Mouse (Mus musculus) intestine, postnatal 0 days (tissue): ENCODE data around the gene Cdan1. TPM values are rescaled to one million over a fixed set of nuclear protein-coding genes. Genes with fewer than 3 reads are reported as not detected.
A peak's percentile ranks its signal among the peaks of the same experiment; 100 is the strongest.

Experiments
- ATAC-seq: fragments of 200-750 bp; cut with Nextera tagmentation; 2 replicates; pipeline ENCODE4 v1.8.0; 2017; ENCODE audit warnings: mild to moderate bottlenecking, moderate TSS enrichment, moderate library complexity
- H3K27ac ChIP-seq: fragments of 300-500 bp; sonication (generic); 2 replicates; pipeline ENCODE4 v1.5.1; 2014; ENCODE audit warnings: mild to moderate bottlenecking, low read depth, low read length, moderate library complexity
- H3K27me3 ChIP-seq: fragments of 300-500 bp; sonication (generic); replicated peaks from 2 replicates; pipeline ENCODE4 v1.6.1; 2014; ENCODE audit warnings: low read length, mixed read lengths; ENCODE audit not compliant: control insufficient read depth, insufficient read depth
- H3K36me3 ChIP-seq: fragments of 300-500 bp; sonication (generic); 2 replicates; pipeline ENCODE4 v1.6.1; 2014; ENCODE audit warnings: mild to moderate bottlenecking, moderate library complexity; ENCODE audit not compliant: control insufficient read depth, insufficient read depth
- H3K4me1 ChIP-seq: fragments of 300-500 bp; sonication (generic); replicated peaks from 2 replicates; pipeline ENCODE4 v1.6.1; 2014; ENCODE audit warnings: antibody characterized with exemption, low read length, mixed read lengths; ENCODE audit not compliant: control insufficient read depth, insufficient read depth
- H3K4me2 ChIP-seq: fragments of 300-500 bp; sonication (generic); replicated peaks from 2 replicates; pipeline ENCODE4 v1.6.1; 2014; ENCODE audit warnings: low read depth, mild to moderate bottlenecking, moderate library complexity
- H3K4me3 ChIP-seq: fragments of 300-500 bp; sonication (generic); 2 replicates; pipeline ENCODE4 v1.5.1; 2014; ENCODE audit warnings: low read depth, low read length
- H3K9ac ChIP-seq: fragments of 300-500 bp; sonication (generic); 2 replicates; pipeline ENCODE4 v1.6.1; 2014; ENCODE audit warnings: mild to moderate bottlenecking, low read depth, low read length
- H3K9me3 ChIP-seq: fragments of 300-500 bp; sonication (generic); 2 replicates; pipeline ENCODE4 v1.6.1; 2016; ENCODE audit warnings: mixed run types; ENCODE audit not compliant: control insufficient read depth
- CTCF ChIP-seq: sonication (generic); IDR thresholded peaks from 2 replicates; pipeline ENCODE4 v1.5.1; 2016; ENCODE audit warnings: low read depth, mild to moderate bottlenecking, control low read depth, antibody characterized with exemption, moderate library complexity
- WGBS: fragments of 180-500 bp; shearing (Covaris S2); extraction: QIAGEN DNeasy Blood & Tissue Kit; methylation state at CpG from one replicate; pipeline ENCODE4 v1.1.7; 2014; 5-methylcytosine and 5-hydroxymethylcytosine counted together
- polyA plus RNA-seq: library from polyadenylated mRNA; unstranded; fragments of >200 nt; fragmentation: Nextera tagmentation; extraction: Ambion mirVana; gene quantifications from 2 replicates; pipeline ENCODE4 v1.2.1, GENCODE M21; 2015

Gene Cdan1
- polyA plus RNA-seq, 1 experiment from 2014 or later: 1.9 TPM

GRCm38 (mm10) chr2:120845280-120845679, 4.6 kb downstream of the Cdan1 start:
- Histone ChIP-seq H3K4me2 (no peak overlapping the region), H3K27me3 (no peaks in the 10 kb centered on the region), H3K27ac (no peak overlapping the region), H3K9ac (no peak overlapping the region), H3K4me3 (no peak overlapping the region), H3K36me3 (no peaks in the 10 kb centered on the region), H3K4me1 (no peaks in the 10 kb centered on the region), H3K9me3 (no peaks in the 10 kb centered on the region)
- no peak for ATAC-seq
- 97% methylated on average over 1 of the region's 1 CpGs for WGBS
- no peak for TF ChIP-seq CTCF

DNA sequence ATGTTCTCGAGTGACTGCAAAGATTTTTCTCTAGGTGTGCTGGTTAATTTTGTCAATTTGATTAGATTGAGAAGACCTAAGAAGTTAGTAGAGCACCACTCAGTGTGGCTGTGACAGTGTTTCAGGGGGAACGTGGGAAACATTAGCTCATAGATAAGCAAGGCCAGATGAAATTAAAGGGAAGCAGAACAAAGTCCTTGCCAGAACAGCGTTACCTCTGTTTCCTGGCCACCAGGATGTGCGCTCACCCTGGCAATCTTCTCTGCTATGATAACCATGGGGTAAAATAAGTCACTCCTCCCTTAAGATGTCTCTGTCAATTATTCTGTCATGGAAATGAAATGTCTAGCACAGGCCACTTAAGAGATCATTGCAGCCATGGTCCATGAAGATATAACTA, 5.9 kb downstream of the Cdan1 start:
- Histone ChIP-seq H3K4me1 (no peaks in the 10 kb centered on the region), H3K4me3 (no peak overlapping the region), H3K27ac (no peak overlapping the region; the same call in 1 of the 2 replicates), H3K36me3 (no peaks in the 10 kb centered on the region), H3K9me3 (no peaks in the 10 kb centered on the region), H3K27me3 (no peaks in the 10 kb centered on the region), H3K4me2 (no peak overlapping the region), H3K9ac (no peak overlapping the region)
- no peak for ATAC-seq
- WGBS: 43% methylated on average over 4 of the region's 4 CpGs
- peak; percentile 20; the same call in 1 of the 2 replicates for TF ChIP-seq CTCF

DNA sequence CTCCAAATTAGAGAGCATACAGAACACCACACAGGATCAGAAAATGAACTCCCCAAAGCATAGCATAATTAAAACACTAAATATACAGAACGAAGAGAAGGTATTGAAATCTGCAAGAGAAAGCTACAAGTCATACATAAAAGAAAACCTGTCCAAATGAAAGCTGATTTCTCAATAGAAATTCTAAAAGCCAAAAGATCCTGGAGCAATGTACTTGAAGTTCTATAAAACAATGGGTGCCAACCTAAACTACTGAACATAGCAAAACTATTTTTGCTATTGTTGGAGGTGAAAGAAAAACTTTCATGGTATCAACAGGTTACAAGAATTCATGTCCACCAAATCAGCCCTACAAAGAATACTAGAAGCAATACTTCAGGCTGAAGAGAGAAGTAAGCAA, 8.7 kb downstream of the Cdan1 start:
- WGBS: 86% methylated on average over 1 of the region's 1 CpGs
- no peak for TF ChIP-seq CTCF
- ATAC-seq: no peak
- no peak overlapping the region for H3K27ac ChIP-seq
- H3K36me3 ChIP-seq: no peaks in the 10 kb centered on the region
- no peaks in the 10 kb centered on the region for H3K27me3 ChIP-seq
- no peaks in the 10 kb centered on the region for H3K4me1 ChIP-seq
- no peak overlapping the region for H3K4me2 ChIP-seq
- H3K9me3 ChIP-seq: no peaks in the 10 kb centered on the region
- H3K4me3 ChIP-seq: no peak overlapping the region
- H3K9ac ChIP-seq: no peak overlapping the region

- Histone ChIP-seq H3K4me2 (no peak overlapping the region), H3K4me1 (no peaks in the 10 kb centered on the region), H3K36me3 (no peaks in the 10 kb centered on the region), H3K9ac (no peak overlapping the region), H3K9me3 (no peaks in the 10 kb centered on the region), H3K4me3 (no peak overlapping the region), H3K27me3 (no peaks in the 10 kb centered on the region), H3K27ac (no peak overlapping the region)
- ATAC-seq: no peak
- TF ChIP-seq CTCF: no peak
- 95% methylated on average over 4 of the region's 4 CpGs for WGBS
Measured at GRCm38 (mm10) chr2:120835167-120835566, 14.8 kb downstream of the Cdan1 start.

DNA sequence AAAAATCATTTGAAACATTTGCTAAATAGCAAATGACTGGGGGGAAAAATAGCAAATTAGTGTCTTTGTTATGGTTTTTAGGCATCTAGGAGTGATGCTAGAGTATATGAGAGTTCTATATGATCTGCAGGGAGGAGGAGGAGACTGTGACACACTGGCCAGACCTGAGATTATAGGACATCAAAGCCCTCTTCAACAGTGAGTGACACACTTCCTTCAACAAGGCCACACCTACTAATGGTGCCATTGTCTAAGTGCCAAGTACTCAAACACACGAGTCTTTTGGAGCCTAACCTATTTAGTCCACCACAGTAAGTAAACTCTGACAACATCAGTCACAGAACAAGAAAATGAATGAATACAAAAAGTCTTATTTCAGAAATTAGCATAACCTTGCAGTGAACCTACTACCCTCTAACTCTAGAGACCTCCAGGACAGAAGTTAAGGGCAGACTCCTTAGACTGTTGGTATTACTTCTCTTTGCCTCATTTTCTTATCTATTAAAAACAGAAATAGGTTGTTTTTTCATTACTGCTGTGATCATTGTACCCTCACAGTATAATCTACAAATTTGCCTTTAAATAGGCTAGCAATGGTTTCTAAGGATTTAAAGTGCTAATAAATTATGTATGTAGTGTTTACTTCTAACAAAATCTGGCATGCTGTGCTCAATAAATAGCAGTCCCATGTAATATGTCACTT, 22.8 kb downstream of the Cdan1 start:
- no peak overlapping the region for H3K4me2 ChIP-seq
- H3K9ac ChIP-seq: no peak overlapping the region
- no peaks in the 10 kb centered on the region for H3K9me3 ChIP-seq
- no peak for ATAC-seq
- H3K27me3 ChIP-seq: no peaks in the 10 kb centered on the region
- H3K4me1 ChIP-seq: no peaks in the 10 kb centered on the region
- 24% methylated on average over 1 of the region's 1 CpGs for WGBS
- H3K4me3 ChIP-seq: no peak overlapping the region
- H3K36me3 ChIP-seq: no peaks in the 10 kb centered on the region
- TF ChIP-seq CTCF: no peak
- H3K27ac ChIP-seq: no peak overlapping the region

- Histone ChIP-seq H3K4me2 (no peak overlapping the region), H3K9me3 (no peaks in the 10 kb centered on the region), H3K4me1 (no peaks in the 10 kb centered on the region), H3K27me3 (no peaks in the 10 kb centered on the region), H3K27ac (no peak overlapping the region), H3K9ac (no peak overlapping the region), H3K36me3 (peaks cover 5% of the 10 kb centered on the region; the same call in 1 of the 2 replicates), H3K4me3 (no peak overlapping the region)
- 85% methylated on average over 2 of the region's 2 CpGs for WGBS
- no peak for ATAC-seq
- no peak for TF ChIP-seq CTCF
Measured at GRCm38 (mm10) chr2:120770265-120770935, 79.5 kb downstream of the Cdan1 start.
